Mouse (Mus musculus) embryonic fibroblast, embryonic 13.5 days (primary cell): ENCODE measurements around the gene Esrp2.

Experiments
- CTCF ChIP-seq: IDR thresholded peaks from 2 replicates; pipeline ENCODE4 v1.5.1; 2011; ENCODE audit warnings: mild to moderate bottlenecking, control low read depth, low read length, moderate library complexity, borderline replicate concordance; ENCODE audit not compliant: insufficient read depth
- POLR2A ChIP-seq: IDR thresholded peaks from 2 replicates; pipeline ENCODE4 v1.6.1; 2011; ENCODE audit warnings: low read depth, mild to moderate bottlenecking, control low read depth, low read length, moderate library complexity

DNA sequence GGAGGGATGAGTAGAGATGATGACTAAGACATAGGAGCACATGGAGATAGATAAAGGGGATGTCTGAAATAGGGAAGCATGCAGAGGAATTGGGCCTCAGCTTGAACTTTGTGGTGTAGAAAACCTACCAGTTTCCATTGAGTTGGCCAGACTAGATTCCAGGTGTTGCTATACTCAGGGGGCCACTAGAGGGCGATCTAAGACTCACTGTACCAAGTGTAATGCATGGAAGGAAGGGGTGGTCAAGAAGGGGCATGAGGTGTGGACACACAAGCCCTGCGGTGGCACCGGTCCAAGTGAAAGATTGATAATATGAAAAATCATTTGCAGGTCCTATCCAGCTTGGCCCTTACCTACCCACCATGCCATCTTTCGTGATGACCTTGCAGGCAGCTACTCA lies 28.7 kb upstream of the Esrp2 start:
- peak; percentile 48 for TF ChIP-seq CTCF
- no peak for TF ChIP-seq POLR2A
